Mouse (Mus musculus) heart, postnatal 0 days (tissue): ENCODE data around the gene Enkd1. TPM values are rescaled to one million over a fixed set of nuclear protein-coding genes. Genes with fewer than 3 reads are reported as not detected.

Source experiments
- ATAC-seq: fragments of 200-750 bp; cut with Nextera tagmentation; 2 replicates; pipeline ENCODE4 v1.8.0; 2017; ENCODE audit warnings: low read depth, moderate number of reproducible peaks, moderate library complexity; ENCODE audit not compliant: insufficient read depth
- DNase-seq: peaks from one replicate; pipeline ENCODE4 v3.0.0-alpha.2; 2016; ENCODE audit warnings: low spot score
- H3K27ac ChIP-seq: fragments of 300-500 bp; sonication (generic); 2 replicates; pipeline ENCODE4 v1.5.1; 2014; ENCODE audit warnings: low read depth, mild to moderate bottlenecking
- H3K27me3 ChIP-seq: fragments of 300-500 bp; sonication (generic); 2 replicates; pipeline ENCODE4 v1.6.1; 2014; ENCODE audit warnings: low read length, mixed read lengths; ENCODE audit not compliant: control insufficient read depth, insufficient read depth
- H3K36me3 ChIP-seq: fragments of 300-500 bp; sonication (generic); replicated peaks from 2 replicates; pipeline ENCODE4 v1.6.1; 2014; ENCODE audit warnings: low read length, mixed read lengths; ENCODE audit not compliant: control insufficient read depth, insufficient read depth
- H3K4me1 ChIP-seq: fragments of 300-500 bp; sonication (generic); 2 replicates; pipeline ENCODE4 v1.6.1; 2014; ENCODE audit warnings: antibody characterized with exemption; ENCODE audit not compliant: control insufficient read depth, insufficient read depth
- H3K4me2 ChIP-seq: fragments of 300-500 bp; sonication (generic); 2 replicates; pipeline ENCODE4 v1.6.1; 2014; ENCODE audit warnings: low read depth, mild to moderate bottlenecking, low read length, moderate library complexity
- H3K4me3 ChIP-seq: fragments of 300-500 bp; sonication (generic); 2 replicates; pipeline ENCODE4 v1.5.1; 2014; ENCODE audit warnings: low read depth, low read length
- H3K9ac ChIP-seq: fragments of 300-500 bp; sonication (generic); replicated peaks from 2 replicates; pipeline ENCODE4 v1.6.1; 2014; ENCODE audit warnings: low read depth, low read length, mixed read lengths
- H3K9me3 ChIP-seq: fragments of 300-500 bp; sonication (generic); replicated peaks from 2 replicates; pipeline ENCODE4 v1.6.1; 2016; ENCODE audit warnings: low read length; ENCODE audit not compliant: control insufficient read depth
- CTCF ChIP-seq: IDR thresholded peaks from 2 replicates; pipeline ENCODE4 v1.5.1; 2016; ENCODE audit warnings: antibody characterized with exemption, control low read depth, low read depth
- EP300 ChIP-seq: IDR thresholded peaks from 2 replicates; pipeline ENCODE4 v1.6.1; 2016; ENCODE audit warnings: antibody characterized with exemption, low read depth
- WGBS: fragments of 180-500 bp; shearing (Covaris S2); extraction: QIAGEN DNeasy Blood & Tissue Kit; methylation state at CpG from one replicate; pipeline ENCODE4 v1.1.7; 2014; 5-methylcytosine and 5-hydroxymethylcytosine counted together
- polyA plus RNA-seq: library from polyadenylated mRNA; unstranded; fragments of >200 nt; fragmentation: Nextera tagmentation; extraction: Ambion mirVana; gene quantifications from 2 replicates; pipeline ENCODE4 v1.2.1, GENCODE M21; 2015
- total RNA-seq: library from RNA; depleted of rRNA; stranded (reverse); fragments of >200 nt; gene quantifications from 2 replicates; pipeline ENCODE4 v1.2.3, GENCODE M21; 2014; ENCODE audit warnings: low replicate concordance

Enkd1 gene
- total and polyA plus RNA-seq, 2 experiments from 2014 or later, result 4.0 to 11.1 TPM

GRCm38 (mm10) chr8:105702731-105703415, 5.1 kb downstream of the Enkd1 start:
- Histone ChIP-seq H3K4me1 (peaks cover 19% of the 10 kb centered on the region; the same call in 1 of the 2 replicates), H3K4me2 (no peak overlapping the region), H3K9ac (no peak overlapping the region), H3K27ac (no peak overlapping the region), H3K9me3 (no peaks in the 10 kb centered on the region), H3K36me3 (peaks cover 11% of the 10 kb centered on the region), H3K4me3 (no peak overlapping the region), H3K27me3 (no peaks in the 10 kb centered on the region)
- ATAC-seq, result no peak
- WGBS, result 91% methylated on average over 24 of the region's 24 CpGs
- TF ChIP-seq CTCF (no peak), EP300 (no peak)
- no peak for DNase-seq

- no peak for TF ChIP-seq EP300
- Histone ChIP-seq H3K9ac (no peak overlapping the region), H3K4me1 (peaks cover 12% of the 10 kb centered on the region; the same call in 1 of the 2 replicates), H3K27me3 (no peaks in the 10 kb centered on the region), H3K4me3 (peak overlapping the region; percentile 79), H3K27ac (peak overlapping the region; percentile 33; the same call in 1 of the 2 replicates), H3K4me2 (peak overlapping the region; percentile 87), H3K36me3 (peaks cover 20% of the 10 kb centered on the region), H3K9me3 (no peaks in the 10 kb centered on the region)
- 41% methylated on average over 18 of the region's 18 CpGs for WGBS
- no peak for DNase-seq
- ATAC-seq, result no peak
Measured at GRCm38 (mm10) chr8:105702001-105702401, 6.0 kb downstream of the Enkd1 start.

- Histone ChIP-seq H3K4me2 (peak within 1 kb of the TSS; percentile 87), H3K9me3 (no peaks in the 10 kb centered on the region), H3K27me3 (no peaks in the 10 kb centered on the region), H3K4me1 (peaks cover 7% of the 10 kb centered on the region; the same call in 1 of the 2 replicates), H3K4me3 (peak within 1 kb of the TSS; percentile 79), H3K9ac (peak within 1 kb of the TSS; percentile 67), H3K27ac (peak within 1 kb of the TSS; percentile 86), H3K36me3 (peaks cover 24% of the 10 kb centered on the region)
- TF ChIP-seq EP300 (no peak), CTCF (no peak)
- WGBS, result under 1% methylated on average over 60 of the region's 60 CpGs
- DNase-seq, result peak; percentile 90
- ATAC-seq, result peak; percentile 87
Measured at GRCm38 (mm10) chr8:105700966-105701824, 6.8 kb downstream of the Enkd1 start, which contains the start of the genes Acd and Pard6a. Acd (minus strand) TSS chr8:105701102. Pard6a (plus strand) TSS chr8:105701148.

GRCm38 (mm10) chr8:105700566-105700965, 7.4 kb downstream of the Enkd1 start:
- no peak for TF ChIP-seq EP300
- Histone ChIP-seq H3K27ac (peak overlapping the region; percentile 86), H3K4me3 (peak overlapping the region; percentile 79), H3K36me3 (peaks cover 24% of the 10 kb centered on the region), H3K27me3 (0 out of 2 replicates have a peak, but pooled peaks cover 1% of the 10 kb centered on the region), H3K9ac (peak overlapping the region; percentile 67), H3K4me2 (peak overlapping the region; percentile 87), H3K4me1 (peaks cover 7% of the 10 kb centered on the region; the same call in 1 of the 2 replicates), H3K9me3 (no peaks in the 10 kb centered on the region)
- WGBS, result under 1% methylated on average over 21 of the region's 21 CpGs
- DNase-seq, result peak; percentile 34
- ATAC-seq, result peak; percentile 35

- Histone ChIP-seq H3K9me3 (no peaks in the 10 kb centered on the region), H3K4me1 (peaks cover 7% of the 10 kb centered on the region; the same call in 1 of the 2 replicates), H3K4me3 (no peak overlapping the region), H3K9ac (peak overlapping the region; percentile 67; the same call in 1 of the 2 replicates), H3K36me3 (peaks cover 24% of the 10 kb centered on the region), H3K27ac (no peak overlapping the region), H3K27me3 (peaks cover 8% of the 10 kb centered on the region; the same call in 1 of the 2 replicates), H3K4me2 (peak overlapping the region; percentile 87)
- TF ChIP-seq EP300 (no peak), CTCF (no peak)
- WGBS, result 89% methylated on average over 11 of the region's 11 CpGs
- DNase-seq (no peak), ATAC-seq (no peak)
Measured at GRCm38 (mm10) chr8:105699488-105700215, 8.4 kb downstream of the Enkd1 start.
